Mouse (Mus musculus) heart, embryonic 11.5 days (tissue): ENCODE results near the gene Scn4b. TPM values are rescaled to one million over a fixed set of nuclear protein-coding genes. Genes with fewer than 3 reads are reported as not detected.
A peak's percentile ranks its signal among the peaks of the same experiment; 100 is the strongest.

Experiments
- ATAC-seq: fragments of 200-750 bp; cut with Nextera tagmentation; replicated peaks from 2 replicates; pipeline ENCODE4 v1.8.0; 2017; ENCODE audit warnings: moderate library complexity; ENCODE audit not compliant: insufficient number of reproducible peaks, low FRiP score, low TSS enrichment
- H3K27ac ChIP-seq: fragments of 300-500 bp; sonication (generic); 2 replicates; pipeline ENCODE4 v1.5.1; 2014; ENCODE audit warnings: mild to moderate bottlenecking, low read depth, low read length
- H3K27me3 ChIP-seq: fragments of 300-500 bp; sonication (generic); 2 replicates; pipeline ENCODE4 v1.6.1; 2014; ENCODE audit warnings: mild to moderate bottlenecking, low read length, mixed read lengths; ENCODE audit not compliant: control insufficient read depth, insufficient read depth
- H3K36me3 ChIP-seq: fragments of 300-500 bp; sonication (generic); 2 replicates; pipeline ENCODE4 v1.6.1; 2014; ENCODE audit warnings: mild to moderate bottlenecking, low read length, moderate library complexity, mixed read lengths; ENCODE audit not compliant: control insufficient read depth, insufficient read depth
- H3K4me1 ChIP-seq: fragments of 300-500 bp; sonication (generic); 2 replicates; pipeline ENCODE4 v1.6.1; 2014; ENCODE audit warnings: low read length; ENCODE audit not compliant: control insufficient read depth, insufficient read depth
- H3K4me2 ChIP-seq: fragments of 300-500 bp; sonication (generic); 2 replicates; pipeline ENCODE4 v1.6.1; 2014; ENCODE audit warnings: mild to moderate bottlenecking, moderate library complexity
- H3K4me3 ChIP-seq: fragments of 300-500 bp; sonication (generic); 2 replicates; pipeline ENCODE4 v1.5.1; 2014; ENCODE audit warnings: low read depth, low read length
- H3K9ac ChIP-seq: fragments of 300-500 bp; sonication (generic); 2 replicates; pipeline ENCODE4 v1.6.1; 2014; ENCODE audit warnings: mild to moderate bottlenecking, low read depth, low read length, moderate library complexity
- H3K9me3 ChIP-seq: fragments of 300-500 bp; sonication (generic); replicated peaks from 2 replicates; pipeline ENCODE4 v1.6.1; 2016; ENCODE audit warnings: low read length; ENCODE audit not compliant: control insufficient read depth
- WGBS: fragments of 180-500 bp; shearing (Covaris S2); extraction: QIAGEN DNeasy Blood & Tissue Kit; methylation state at CpG from one replicate; pipeline ENCODE4 v1.1.7; 2014; ENCODE audit not compliant: insufficient replicate concordance; 5-methylcytosine and 5-hydroxymethylcytosine counted together
- polyA plus RNA-seq: library from polyadenylated mRNA; unstranded; fragments of >200 nt; fragmentation: Nextera tagmentation; extraction: Ambion mirVana; gene quantifications from 2 replicates; pipeline ENCODE4 v1.2.1, GENCODE M21; 2014

Scn4b gene
- polyA plus RNA-seq, 1 experiment from 2014 or later: 0.10 TPM

DNA sequence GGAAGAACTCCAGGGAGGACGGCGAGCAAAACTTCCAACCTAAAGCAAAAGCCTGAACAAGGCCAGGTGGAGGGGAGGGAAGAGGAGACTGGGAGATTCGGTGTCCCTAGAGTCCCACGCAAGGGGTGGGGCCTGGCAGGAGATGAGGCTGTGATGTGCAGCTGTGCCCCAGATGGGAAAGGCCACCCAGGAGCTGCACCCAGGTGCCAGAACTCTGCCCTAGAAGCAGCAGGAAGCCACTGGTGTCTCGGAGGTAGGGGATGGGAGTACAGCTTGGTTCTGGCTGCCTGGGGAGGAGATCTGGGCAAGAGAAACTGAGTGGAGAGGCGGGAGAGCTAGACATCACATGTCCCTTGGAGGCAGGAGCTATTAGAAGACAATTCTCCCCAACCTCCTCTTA, 17.2 kb upstream of the Scn4b start:
- Histone ChIP-seq H3K4me1 (peaks cover 7% of the 10 kb centered on the region; the same call in 1 of the 2 replicates), H3K36me3 (no peaks in the 10 kb centered on the region), H3K9me3 (no peaks in the 10 kb centered on the region), H3K9ac (no peak overlapping the region), H3K4me3 (no peak overlapping the region), H3K27ac (no peak overlapping the region), H3K4me2 (no peak overlapping the region), H3K27me3 (peaks cover 7% of the 10 kb centered on the region)
- ATAC-seq: no peak
- 53% methylated on average over 6 of the region's 6 CpGs for WGBS

DNA sequence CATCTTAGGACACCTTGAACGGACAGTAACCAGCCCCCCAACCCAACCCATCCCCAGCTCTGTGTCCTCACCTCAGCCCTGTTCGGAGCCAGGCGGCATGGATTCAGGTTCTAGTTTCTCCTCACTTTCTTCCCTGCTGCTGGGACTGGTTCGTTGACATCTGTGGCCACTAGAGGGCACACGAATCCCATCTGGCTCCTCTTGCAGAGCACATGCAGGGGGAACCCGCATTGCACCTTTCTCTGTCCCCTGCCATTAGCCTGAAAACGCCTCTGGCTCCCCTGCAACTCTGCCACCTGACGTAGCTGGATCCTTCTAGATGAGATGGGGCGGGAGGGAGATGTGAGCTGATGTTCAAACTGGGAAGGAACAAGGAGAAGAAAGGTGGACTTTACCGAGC, 16.4 kb upstream of the Scn4b start:
- no peaks in the 10 kb centered on the region for H3K36me3 ChIP-seq

DNA sequence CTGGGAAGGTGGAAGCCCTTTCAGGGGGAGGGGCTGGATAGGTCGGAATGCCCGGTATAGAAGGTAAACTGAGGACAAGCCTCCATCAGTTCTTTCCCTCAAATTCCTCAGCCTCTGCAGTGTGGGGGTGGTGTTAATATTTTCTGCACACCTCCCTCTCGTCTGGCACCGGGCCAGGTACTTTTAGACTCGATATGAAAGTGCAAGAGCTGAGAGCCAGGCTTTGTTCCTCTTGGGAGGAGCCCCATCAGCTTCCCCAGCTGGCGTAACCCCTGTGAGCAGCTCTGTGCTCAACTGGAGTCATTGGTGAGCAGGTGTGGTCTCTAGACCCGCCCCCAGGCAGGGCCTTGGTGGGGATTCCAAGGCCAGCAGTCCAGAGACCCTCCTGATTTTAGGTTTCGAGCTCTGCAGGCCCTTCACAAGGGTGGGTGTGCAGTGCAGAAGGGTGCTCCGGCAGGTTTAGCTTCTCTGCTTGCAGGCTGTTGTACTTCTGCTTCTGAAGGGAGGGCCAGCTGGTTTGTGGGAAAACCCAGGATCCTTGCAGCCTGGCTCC, 15.9 kb upstream of the Scn4b start:
- H3K9ac ChIP-seq: peak overlapping the region; percentile 29; the same call in 1 of the 2 replicates

More for the DNA sequence above, 16.4 kb upstream of the Scn4b start:
- Histone ChIP-seq H3K27me3 (no peaks in the 10 kb centered on the region; the same call in none of the 2 replicates), H3K9ac (no peak overlapping the region), H3K4me3 (no peak overlapping the region), H3K27ac (no peak overlapping the region), H3K4me2 (peak overlapping the region; percentile 53), H3K9me3 (no peaks in the 10 kb centered on the region), H3K4me1 (peaks cover 7% of the 10 kb centered on the region; the same call in 1 of the 2 replicates)
- 5% methylated on average over 10 of the region's 10 CpGs for WGBS
- no peak for ATAC-seq

DNA sequence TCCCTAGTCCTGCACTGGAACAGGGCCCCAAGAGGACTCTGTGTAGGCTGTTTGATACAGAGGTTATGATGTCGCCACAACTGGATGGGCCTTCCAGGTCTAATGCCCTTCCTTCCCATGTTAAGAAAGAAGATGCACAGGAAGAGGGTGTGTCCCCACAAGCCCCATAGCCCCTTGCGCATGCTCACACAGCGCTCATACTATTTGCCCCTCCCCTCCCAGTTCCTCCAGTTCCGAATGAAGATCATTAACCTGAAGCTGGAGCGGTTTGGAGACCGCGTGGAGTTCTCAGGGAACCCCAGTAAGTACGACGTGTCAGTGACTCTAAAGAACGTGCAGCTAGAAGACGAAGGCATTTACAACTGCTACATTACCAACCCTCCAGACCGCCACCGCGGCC, 13.0 kb upstream of the Scn4b start:
- Histone ChIP-seq H3K4me2 (no peak overlapping the region), H3K9ac (no peak overlapping the region), H3K9me3 (no peaks in the 10 kb centered on the region), H3K4me3 (no peak overlapping the region), H3K27ac (no peak overlapping the region), H3K4me1 (peaks cover 7% of the 10 kb centered on the region; the same call in 1 of the 2 replicates), H3K36me3 (no peaks in the 10 kb centered on the region), H3K27me3 (peaks cover 6% of the 10 kb centered on the region)
- 83% methylated on average over 14 of the region's 14 CpGs for WGBS
- ATAC-seq: no peak

More for the DNA sequence above, 15.9 kb upstream of the Scn4b start:
- no peak overlapping the region for H3K27ac ChIP-seq
- H3K4me2 ChIP-seq: peak overlapping the region; percentile 53
- WGBS: 24% methylated on average over 9 of the region's 9 CpGs
- no peaks in the 10 kb centered on the region for H3K9me3 ChIP-seq
- H3K27me3 ChIP-seq: no peaks in the 10 kb centered on the region; the same call in none of the 2 replicates
- peaks cover 7% of the 10 kb centered on the region; the same call in 1 of the 2 replicates for H3K4me1 ChIP-seq
- H3K36me3 ChIP-seq: no peaks in the 10 kb centered on the region
- no peak overlapping the region for H3K4me3 ChIP-seq
- ATAC-seq: peak; percentile 50

DNA sequence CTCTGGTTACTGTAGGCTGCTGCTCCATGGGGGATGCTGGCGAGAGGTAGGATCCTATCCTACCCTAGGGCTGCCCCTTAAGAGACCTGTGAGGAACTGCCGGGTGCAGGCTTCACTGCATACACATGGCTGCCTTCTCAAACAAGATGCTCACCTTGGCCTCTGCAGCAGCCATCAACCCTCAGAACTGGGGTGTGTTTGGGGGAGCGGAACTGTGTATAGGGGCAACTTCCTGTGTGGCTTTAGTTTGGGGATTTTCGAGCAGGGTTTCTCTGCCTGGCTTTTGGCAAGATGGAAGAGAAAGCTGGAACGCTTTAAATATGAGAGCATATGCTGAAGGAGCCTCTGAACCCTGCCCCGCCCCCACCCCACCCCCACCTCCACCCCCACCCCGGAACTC, 11.3 kb upstream of the Scn4b start:
- ATAC-seq: no peak
- H3K27ac ChIP-seq: no peak overlapping the region
- peaks cover 5% of the 10 kb centered on the region; the same call in 1 of the 2 replicates for H3K4me1 ChIP-seq

DNA sequence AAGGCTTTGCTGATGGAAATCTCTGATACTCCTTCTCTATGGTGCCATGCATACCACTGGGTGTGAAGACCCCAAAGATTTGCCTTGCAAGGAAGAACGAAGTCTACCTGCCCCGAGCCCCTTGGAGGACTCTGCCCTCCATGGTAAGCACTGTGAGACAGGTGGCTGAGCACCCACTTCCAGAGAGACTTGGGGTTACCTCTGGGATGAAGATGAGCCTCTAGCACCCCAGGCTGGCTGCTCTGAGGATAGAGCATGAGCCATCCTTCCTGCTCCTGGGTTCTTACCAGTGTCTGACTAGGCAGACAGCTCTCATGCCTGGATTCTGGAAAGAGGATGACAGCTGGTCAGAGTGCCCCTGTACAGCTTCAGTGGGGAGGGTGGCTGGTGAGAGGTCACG, 8.1 kb upstream of the Scn4b start:
- 78% methylated on average over 3 of the region's 3 CpGs for WGBS
- Histone ChIP-seq H3K4me1 (no peaks in the 10 kb centered on the region), H3K27me3 (peaks cover 14% of the 10 kb centered on the region), H3K4me2 (no peak overlapping the region), H3K36me3 (no peaks in the 10 kb centered on the region), H3K9me3 (no peaks in the 10 kb centered on the region), H3K4me3 (no peak overlapping the region), H3K9ac (no peak overlapping the region), H3K27ac (no peak overlapping the region)
- no peak for ATAC-seq

More for the DNA sequence above, 11.3 kb upstream of the Scn4b start:
- H3K36me3 ChIP-seq: no peaks in the 10 kb centered on the region
- peaks cover 9% of the 10 kb centered on the region for H3K27me3 ChIP-seq
- no peak overlapping the region for H3K9ac ChIP-seq
- H3K9me3 ChIP-seq: no peaks in the 10 kb centered on the region
- 46% methylated on average over 7 of the region's 7 CpGs for WGBS
- H3K4me2 ChIP-seq: no peak overlapping the region
- H3K4me3 ChIP-seq: no peak overlapping the region

DNA sequence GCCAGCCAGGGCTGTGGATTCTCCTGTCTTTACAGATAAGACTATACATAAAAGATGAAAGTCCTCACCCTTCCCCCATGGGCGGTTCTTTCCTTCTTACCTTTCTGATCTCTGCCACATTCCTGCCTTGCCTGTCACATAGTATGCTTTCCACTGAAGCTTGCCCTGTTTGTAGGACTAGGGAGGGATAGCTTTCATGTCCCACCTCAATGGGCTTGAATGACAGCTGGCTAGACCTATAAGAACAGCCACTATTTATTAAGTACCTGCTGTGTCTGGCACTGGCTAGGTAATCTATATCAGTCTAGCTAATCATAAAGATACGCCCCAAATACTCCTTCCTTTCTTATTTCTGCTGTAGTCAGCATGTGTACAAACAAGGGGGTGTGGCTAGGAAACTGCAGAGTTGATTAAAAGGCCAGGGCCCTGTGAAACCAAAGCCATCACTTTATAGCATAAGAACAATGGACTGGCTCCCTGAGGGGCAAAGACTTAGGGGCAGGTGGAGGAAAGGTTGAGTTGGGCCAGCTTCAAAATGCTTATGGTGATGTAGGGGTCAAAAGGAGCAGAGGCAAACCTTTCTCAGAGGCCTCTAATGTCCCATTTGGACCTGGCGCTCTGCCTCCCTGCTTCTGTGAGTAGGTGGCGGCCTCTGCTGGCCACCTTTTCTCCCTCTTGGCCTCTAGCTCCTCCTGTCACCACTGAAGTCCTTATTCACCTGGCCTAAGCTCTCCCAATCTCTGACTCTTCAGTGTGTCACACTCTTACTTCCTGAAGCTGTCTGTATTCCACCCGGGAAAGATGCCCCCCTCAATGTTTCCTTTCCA, 4.5 kb upstream of the Scn4b start:
- H3K27ac ChIP-seq: no peak overlapping the region
- H3K4me1 ChIP-seq: peaks cover 30% of the 10 kb centered on the region
- peaks cover 28% of the 10 kb centered on the region for H3K27me3 ChIP-seq
- H3K4me3 ChIP-seq: no peak overlapping the region
- H3K9me3 ChIP-seq: no peaks in the 10 kb centered on the region
- H3K4me2 ChIP-seq: no peak overlapping the region
- ATAC-seq: no peak
- WGBS: 13% methylated on average over 5 of the region's 5 CpGs
- H3K36me3 ChIP-seq: no peaks in the 10 kb centered on the region
- no peak overlapping the region for H3K9ac ChIP-seq

DNA sequence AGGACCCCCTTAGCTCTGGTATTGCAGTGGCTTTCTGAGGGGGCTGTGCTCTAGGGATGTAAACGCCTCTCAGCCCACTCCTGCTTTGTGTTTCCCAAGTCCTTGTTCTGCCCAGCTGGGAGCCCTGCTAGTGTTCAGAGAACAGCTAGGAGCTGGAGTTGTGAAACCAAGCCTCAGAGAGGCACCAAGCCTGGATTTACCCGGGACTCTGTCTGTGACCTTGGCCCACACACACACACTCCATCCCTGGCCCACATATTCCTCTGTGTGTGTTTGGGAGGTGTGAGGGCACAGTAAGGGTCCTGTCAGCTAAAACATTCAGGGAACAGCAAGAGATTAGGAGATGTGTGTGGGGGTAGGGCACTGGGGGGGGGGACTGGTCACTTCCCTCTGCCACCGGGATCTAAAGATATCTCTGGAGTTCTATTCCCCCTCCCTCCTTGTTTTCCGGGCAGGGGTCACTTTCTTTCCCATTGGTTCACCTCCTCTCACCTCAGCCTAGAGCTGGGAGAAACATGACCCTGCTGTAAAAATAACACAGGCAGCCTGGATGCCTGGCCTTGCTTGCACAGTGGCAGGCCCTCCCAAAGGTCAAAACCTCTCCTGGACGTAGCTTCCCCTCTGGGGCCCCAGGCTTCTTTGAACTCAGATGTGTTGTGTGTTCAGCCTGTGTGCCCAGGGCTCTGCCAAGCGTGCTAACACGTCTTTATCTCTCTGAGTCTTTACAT, 1.6 kb upstream of the Scn4b start:
- peak overlapping the region; percentile 1; the same call in 1 of the 2 replicates for H3K4me2 ChIP-seq
- no peak overlapping the region for H3K9ac ChIP-seq
- H3K36me3 ChIP-seq: no peaks in the 10 kb centered on the region
- peaks cover 42% of the 10 kb centered on the region for H3K27me3 ChIP-seq
- H3K4me1 ChIP-seq: peaks cover 39% of the 10 kb centered on the region
- H3K4me3 ChIP-seq: no peak overlapping the region
- 4% methylated on average over 7 of the region's 7 CpGs for WGBS
- no peaks in the 10 kb centered on the region for H3K9me3 ChIP-seq
- no peak for ATAC-seq
- peak overlapping the region; percentile 30; the same call in 1 of the 2 replicates for H3K27ac ChIP-seq
